Mouse (Mus musculus): ENCODE data around the gene Cxcl15.

GRCm38 (mm10) chr5:90832145-90832767, 37.9 kb downstream of the Cxcl15 start:
- no peak for TF ChIP-seq CTCF (IDR thresholded peaks at IDR 0.05; ENCODE audit: borderline replicate concordance, insufficient read depth, low read length)
- no peak; the same call in 1 of the 2 replicates for TF ChIP-seq POLR2A (IDR thresholded peaks at IDR 0.05; ENCODE audit: low read depth, low read length)

Measured in embryonic fibroblast, embryonic 13.5 days (primary cell).